Mouse (Mus musculus): ENCODE measurements around the gene Clasp1. TPM values are rescaled to one million over a fixed set of nuclear protein-coding genes. Genes with fewer than 3 reads are reported as not detected.

Gene Clasp1
- polyA plus RNA-seq, 1 experiment from 2014 or later = 79.7 TPM

DNA sequence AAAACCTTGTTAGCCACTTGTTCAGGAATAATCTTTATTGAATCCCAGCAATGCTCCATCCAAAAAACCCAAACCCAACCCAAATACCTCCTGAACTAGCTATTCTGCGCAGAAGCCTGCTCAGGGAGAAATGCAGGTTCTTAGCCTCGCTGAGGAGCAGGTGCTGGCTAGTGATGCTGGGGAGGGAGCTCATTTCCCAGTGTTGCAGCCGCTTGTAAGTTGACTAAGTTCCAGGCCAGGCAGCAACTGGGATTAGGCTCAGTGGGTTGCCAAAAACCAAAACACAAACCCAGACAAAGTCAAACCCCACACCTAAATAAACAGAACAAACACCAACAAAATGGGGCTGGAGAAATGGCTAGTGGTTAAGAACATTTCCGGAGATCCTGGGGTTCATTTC lies 20.4 kb downstream of the Clasp1 start:
- Histone ChIP-seq H3K36me3 (0 out of 2 replicates have a peak, but pooled peaks cover 3% of the 10 kb centered on the region), H3K9me3 (no peaks in the 10 kb centered on the region), H3K27ac (no peak overlapping the region), H3K4me2 (replicated peaks) (no peak overlapping the region), H3K4me3 (no peak overlapping the region), H3K27me3 (no peaks in the 10 kb centered on the region), H3K9ac (no peak overlapping the region), H3K4me1 (no peaks in the 10 kb centered on the region)
- 80% methylated on average over 4 of the region's 4 CpGs for WGBS
- no peak for ATAC-seq (ENCODE audit: insufficient number of reproducible peaks, insufficient read depth, low FRiP score, low TSS enrichment)

GRCm38 (mm10) chr1:118410824-118411223 lies 22.0 kb downstream of the Clasp1 start:
- no peak overlapping the region for H3K27ac ChIP-seq
- no peak for ATAC-seq (ENCODE audit: insufficient number of reproducible peaks, insufficient read depth, low FRiP score, low TSS enrichment)
- H3K4me3 ChIP-seq = no peak overlapping the region
- H3K4me2 ChIP-seq (replicated peaks) = no peak overlapping the region
- 91% methylated on average over 5 of the region's 5 CpGs for WGBS
- no peaks in the 10 kb centered on the region for H3K4me1 ChIP-seq
- H3K9ac ChIP-seq = no peak overlapping the region
- H3K9me3 ChIP-seq = no peaks in the 10 kb centered on the region
- 0 out of 2 replicates have a peak, but pooled peaks cover 3% of the 10 kb centered on the region for H3K36me3 ChIP-seq
- H3K27me3 ChIP-seq = no peaks in the 10 kb centered on the region

GRCm38 (mm10) chr1:118413169-118413568 lies 24.3 kb downstream of the Clasp1 start:
- Histone ChIP-seq H3K36me3 (0 out of 2 replicates have a peak, but pooled peaks cover 3% of the 10 kb centered on the region), H3K9me3 (no peaks in the 10 kb centered on the region), H3K9ac (no peak overlapping the region), H3K27me3 (no peaks in the 10 kb centered on the region), H3K4me3 (no peak overlapping the region), H3K27ac (no peak overlapping the region), H3K4me1 (no peaks in the 10 kb centered on the region), H3K4me2 (replicated peaks) (no peak overlapping the region)
- 93% methylated on average over 2 of the region's 2 CpGs for WGBS
- ATAC-seq (ENCODE audit: insufficient number of reproducible peaks, insufficient read depth, low FRiP score, low TSS enrichment) = no peak

- ATAC-seq (ENCODE audit: insufficient number of reproducible peaks, insufficient read depth, low FRiP score, low TSS enrichment) = no peak
- no peaks in the 10 kb centered on the region for H3K4me1 ChIP-seq
- WGBS = 95% methylated on average over 9 of the region's 9 CpGs
- H3K9me3 ChIP-seq = no peaks in the 10 kb centered on the region
- no peak overlapping the region for H3K9ac ChIP-seq
- peaks cover 15% of the 10 kb centered on the region for H3K36me3 ChIP-seq
- H3K27ac ChIP-seq = no peak overlapping the region
- H3K27me3 ChIP-seq = no peaks in the 10 kb centered on the region
- no peak overlapping the region for H3K4me3 ChIP-seq
- no peak overlapping the region for H3K4me2 ChIP-seq (replicated peaks)
These were observed 28.3 kb downstream of the Clasp1 start for GRCm38 (mm10) chr1:118417047-118417730.

DNA sequence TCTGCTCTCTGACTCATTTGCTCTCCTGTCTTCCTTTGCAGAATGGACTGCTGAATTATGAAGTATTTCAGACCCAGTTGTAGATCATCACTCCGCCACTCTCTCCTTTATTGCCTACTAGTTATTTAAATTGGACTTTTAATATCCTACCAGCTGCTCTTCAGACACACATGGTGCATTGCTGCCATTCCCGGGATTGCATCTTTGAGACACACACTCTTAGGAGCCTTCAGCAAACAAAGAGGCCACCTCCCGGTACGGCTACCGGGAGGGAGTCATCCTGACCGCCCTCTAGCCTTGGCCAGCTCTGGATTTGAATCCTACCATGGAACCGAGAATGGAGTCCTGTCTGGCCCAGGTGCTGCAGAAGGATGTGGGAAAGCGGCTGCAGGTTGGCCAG lies 30.5 kb downstream of the Clasp1 start:
- Histone ChIP-seq H3K4me3 (no peak overlapping the region), H3K4me1 (no peaks in the 10 kb centered on the region), H3K36me3 (peaks cover 33% of the 10 kb centered on the region), H3K9ac (no peak overlapping the region), H3K27me3 (no peaks in the 10 kb centered on the region), H3K4me2 (replicated peaks) (no peak overlapping the region), H3K27ac (no peak overlapping the region), H3K9me3 (no peaks in the 10 kb centered on the region)
- ATAC-seq (ENCODE audit: insufficient number of reproducible peaks, insufficient read depth, low FRiP score, low TSS enrichment) = no peak
- WGBS = 93% methylated on average over 8 of the region's 8 CpGs

DNA sequence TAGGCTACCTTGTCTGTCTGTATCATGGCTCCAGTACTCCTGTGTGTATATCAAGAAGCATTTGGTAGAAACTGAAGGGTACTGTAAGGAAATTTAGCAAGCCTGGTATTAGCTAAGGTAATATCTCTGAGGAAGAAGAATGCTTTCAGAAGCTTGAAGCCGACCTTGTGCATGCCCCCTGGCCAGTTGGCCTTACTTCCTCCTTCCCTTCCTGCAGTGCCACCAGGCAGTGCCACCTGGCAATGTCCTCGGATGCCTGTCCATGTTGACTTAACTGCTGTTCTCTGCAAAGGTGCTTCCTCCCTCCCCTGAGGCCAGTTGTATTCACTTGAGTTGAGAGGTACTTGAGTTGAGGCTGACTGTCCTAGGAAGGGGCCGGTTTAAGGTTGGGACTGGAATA lies 32.3 kb downstream of the Clasp1 start:
- H3K27me3 ChIP-seq = no peaks in the 10 kb centered on the region
- no peak overlapping the region for H3K9ac ChIP-seq
- ATAC-seq (ENCODE audit: insufficient number of reproducible peaks, insufficient read depth, low FRiP score, low TSS enrichment) = no peak
- H3K9me3 ChIP-seq = no peaks in the 10 kb centered on the region
- no peaks in the 10 kb centered on the region for H3K4me1 ChIP-seq
- H3K36me3 ChIP-seq = peaks cover 33% of the 10 kb centered on the region
- H3K27ac ChIP-seq = no peak overlapping the region
- H3K4me2 ChIP-seq (replicated peaks) = no peak overlapping the region
- 81% methylated on average over 3 of the region's 3 CpGs for WGBS
- H3K4me3 ChIP-seq = no peak overlapping the region

DNA sequence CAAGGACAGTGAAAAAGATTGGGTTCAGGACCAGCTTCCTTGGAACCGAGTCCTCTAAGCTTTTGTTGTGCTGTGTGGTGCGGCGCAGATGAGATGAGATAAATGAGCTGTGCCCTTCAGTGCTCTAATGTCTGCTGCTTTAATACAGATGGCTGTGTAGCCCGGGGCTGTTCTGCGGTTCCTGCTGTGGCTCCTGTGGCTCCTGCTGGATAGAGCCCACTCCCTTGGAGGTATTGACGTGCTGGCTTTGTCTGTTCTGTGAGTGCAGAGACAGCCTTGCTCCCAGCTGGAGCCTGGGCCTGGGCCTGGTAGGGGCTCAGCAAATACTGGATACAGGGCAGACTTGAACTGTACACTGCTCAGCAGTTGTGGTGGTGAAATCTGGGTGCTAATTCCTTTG lies 34.0 kb downstream of the Clasp1 start:
- 70% methylated on average over 6 of the region's 6 CpGs for WGBS
- Histone ChIP-seq H3K9ac (no peak overlapping the region), H3K36me3 (peaks cover 33% of the 10 kb centered on the region), H3K4me1 (no peaks in the 10 kb centered on the region), H3K27me3 (no peaks in the 10 kb centered on the region), H3K9me3 (no peaks in the 10 kb centered on the region), H3K27ac (no peak overlapping the region), H3K4me3 (no peak overlapping the region), H3K4me2 (replicated peaks) (no peak overlapping the region)
- ATAC-seq (ENCODE audit: insufficient number of reproducible peaks, insufficient read depth, low FRiP score, low TSS enrichment) = no peak

DNA sequence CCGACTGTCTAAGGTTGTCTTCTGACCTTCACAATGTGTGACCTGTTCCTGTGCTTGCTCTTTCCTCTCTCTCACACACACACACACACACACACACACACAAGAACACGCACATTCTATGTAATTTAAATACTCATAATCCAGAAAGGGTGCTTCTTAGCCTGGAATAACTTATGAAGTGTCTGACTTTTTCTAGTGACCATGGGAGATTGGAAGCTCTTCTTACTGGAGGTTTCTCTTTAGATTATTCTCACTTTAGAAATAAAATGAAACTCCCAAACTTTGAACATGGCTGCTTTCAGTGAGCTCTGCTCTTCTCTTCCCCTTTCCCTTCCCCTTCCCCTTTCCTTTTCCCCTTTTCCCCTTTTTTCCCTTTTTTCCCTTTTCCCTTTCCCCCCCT lies 37.1 kb downstream of the Clasp1 start:
- peaks cover 23% of the 10 kb centered on the region for H3K36me3 ChIP-seq
- H3K4me3 ChIP-seq = no peak overlapping the region
- no peaks in the 10 kb centered on the region for H3K4me1 ChIP-seq
- ATAC-seq (ENCODE audit: insufficient number of reproducible peaks, insufficient read depth, low FRiP score, low TSS enrichment) = no peak
- no peak overlapping the region for H3K9ac ChIP-seq
- H3K9me3 ChIP-seq = no peaks in the 10 kb centered on the region
- no peak overlapping the region for H3K4me2 ChIP-seq (replicated peaks)
- H3K27ac ChIP-seq = no peak overlapping the region
- 85% methylated on average over 2 of the region's 2 CpGs for WGBS
- no peaks in the 10 kb centered on the region for H3K27me3 ChIP-seq

GRCm38 (mm10) chr1:118428354-118429084 lies 39.7 kb downstream of the Clasp1 start:
- Histone ChIP-seq H3K27ac (no peak overlapping the region), H3K4me2 (replicated peaks) (no peak overlapping the region), H3K9ac (no peak overlapping the region), H3K27me3 (no peaks in the 10 kb centered on the region), H3K4me1 (no peaks in the 10 kb centered on the region), H3K9me3 (no peaks in the 10 kb centered on the region), H3K4me3 (no peak overlapping the region), H3K36me3 (peaks cover 8% of the 10 kb centered on the region)
- ATAC-seq (ENCODE audit: insufficient number of reproducible peaks, insufficient read depth, low FRiP score, low TSS enrichment) = no peak
- WGBS = 89% methylated on average over 6 of the region's 6 CpGs

DNA sequence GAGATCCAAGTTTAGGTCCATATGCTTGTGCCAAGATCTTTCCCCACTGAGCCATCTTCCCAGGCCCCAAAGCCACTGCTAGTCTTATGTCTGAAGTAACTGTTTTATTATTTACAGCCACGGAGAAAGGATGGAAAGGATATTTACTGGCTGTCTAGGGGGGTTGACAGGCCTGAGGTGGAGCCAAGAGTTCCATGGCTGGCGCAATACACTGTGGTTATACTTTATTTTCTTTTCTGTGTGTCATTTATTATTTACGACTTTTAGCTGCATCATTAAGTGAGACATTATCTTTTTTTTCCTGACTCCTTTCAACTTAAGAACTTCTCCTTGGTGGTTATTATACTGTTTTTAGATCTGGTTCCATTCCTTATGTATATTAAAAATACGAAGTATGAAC lies 42.7 kb downstream of the Clasp1 start:
- Histone ChIP-seq H3K27ac (no peak overlapping the region), H3K9me3 (no peaks in the 10 kb centered on the region), H3K4me1 (no peaks in the 10 kb centered on the region), H3K9ac (no peak overlapping the region), H3K4me2 (replicated peaks) (no peak overlapping the region), H3K36me3 (no peaks in the 10 kb centered on the region), H3K4me3 (no peak overlapping the region), H3K27me3 (no peaks in the 10 kb centered on the region)
- WGBS = 90% methylated on average over 4 of the region's 4 CpGs
- no peak for ATAC-seq (ENCODE audit: insufficient number of reproducible peaks, insufficient read depth, low FRiP score, low TSS enrichment)

GRCm38 (mm10) chr1:118435001-118435473 lies 46.2 kb downstream of the Clasp1 start:
- H3K27ac ChIP-seq = peak overlapping the region; percentile 7; the same call in 1 of the 2 replicates
- 77% methylated on average over 10 of the region's 10 CpGs for WGBS
- H3K9ac ChIP-seq = no peak overlapping the region
- no peaks in the 10 kb centered on the region for H3K36me3 ChIP-seq
- H3K4me3 ChIP-seq = no peak overlapping the region
- H3K4me2 ChIP-seq (replicated peaks) = no peak overlapping the region
- no peaks in the 10 kb centered on the region for H3K9me3 ChIP-seq
- ATAC-seq (ENCODE audit: insufficient number of reproducible peaks, insufficient read depth, low FRiP score, low TSS enrichment) = no peak
- no peaks in the 10 kb centered on the region for H3K27me3 ChIP-seq
- H3K4me1 ChIP-seq = no peaks in the 10 kb centered on the region

DNA sequence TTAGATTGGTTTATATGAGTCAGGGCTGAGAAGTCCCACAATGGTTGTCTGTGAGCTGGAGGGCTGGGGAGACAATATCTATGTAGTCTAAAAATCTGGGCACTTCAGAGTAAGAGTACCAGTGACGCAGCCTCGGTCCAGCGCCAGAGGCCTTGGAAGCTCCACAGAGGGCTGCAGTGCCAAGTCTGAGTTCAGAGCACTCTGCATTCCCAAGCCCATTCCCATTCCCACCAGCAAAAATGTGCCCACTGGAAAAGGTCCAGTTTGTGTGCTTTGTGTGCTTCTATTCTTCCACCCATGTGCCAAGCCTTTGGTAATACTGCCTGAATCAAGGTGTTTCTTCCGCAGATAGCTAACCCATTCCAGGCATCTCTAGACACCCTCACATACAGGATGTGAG lies 49.0 kb downstream of the Clasp1 start:
- Histone ChIP-seq H3K9ac (no peak overlapping the region), H3K27ac (no peak overlapping the region), H3K4me3 (no peak overlapping the region), H3K9me3 (no peaks in the 10 kb centered on the region), H3K4me2 (replicated peaks) (no peak overlapping the region), H3K4me1 (no peaks in the 10 kb centered on the region), H3K27me3 (no peaks in the 10 kb centered on the region), H3K36me3 (no peaks in the 10 kb centered on the region)
- 97% methylated on average over 4 of the region's 4 CpGs for WGBS
- ATAC-seq (ENCODE audit: insufficient number of reproducible peaks, insufficient read depth, low FRiP score, low TSS enrichment) = no peak
